Mouse (Mus musculus) embryonic facial prominence, embryonic 11.5 days (tissue): ENCODE measurements at regions not wholly inside any gene's neighbourhood (a gene's known extent, or its start where the extent isn't known, plus 50 kb on each side); places are given as distances from the start of the nearest gene placed in this dataset.

Source experiments
- ATAC-seq: fragments of 200-750 bp; cut with Nextera tagmentation; replicated peaks from 2 replicates; pipeline ENCODE4 v1.8.0; 2017; ENCODE audit warnings: low read depth; ENCODE audit not compliant: insufficient number of reproducible peaks, low FRiP score, low TSS enrichment
- DNase-seq: peaks from one replicate; pipeline ENCODE4 v3.0.0-alpha.2; 2015; ENCODE audit warnings: low spot score
- H3K27ac ChIP-seq: fragments of 300-500 bp; sonication (generic); replicated peaks from 2 replicates; pipeline ENCODE4 v1.5.1; 2014; ENCODE audit warnings: mild to moderate bottlenecking, low read depth, low read length, control low read depth
- H3K27me3 ChIP-seq: fragments of 300-500 bp; sonication (generic); 2 replicates; pipeline ENCODE4 v1.6.1; 2014; ENCODE audit warnings: mild to moderate bottlenecking, low read length, moderate library complexity, mixed read lengths; ENCODE audit not compliant: control insufficient read depth, insufficient read depth
- H3K36me3 ChIP-seq: fragments of 300-500 bp; sonication (generic); replicated peaks from 2 replicates; pipeline ENCODE4 v1.6.1; 2014; ENCODE audit warnings: low read depth, mild to moderate bottlenecking, low read length, moderate library complexity, mixed read lengths; ENCODE audit not compliant: control insufficient read depth, insufficient read depth
- H3K4me1 ChIP-seq: fragments of 300-500 bp; sonication (generic); 2 replicates; pipeline ENCODE4 v1.6.1; 2014; ENCODE audit warnings: low read length, mixed read lengths; ENCODE audit not compliant: control insufficient read depth, insufficient read depth
- H3K4me2 ChIP-seq: fragments of 300-500 bp; sonication (generic); 2 replicates; pipeline ENCODE4 v1.6.1; 2014; ENCODE audit warnings: low read depth, mild to moderate bottlenecking, control low read depth, low read length, moderate library complexity
- H3K4me3 ChIP-seq: fragments of 300-500 bp; sonication (generic); 2 replicates; pipeline ENCODE4 v1.5.1; 2014; ENCODE audit warnings: low read depth, low read length, control low read depth
- H3K9ac ChIP-seq: fragments of 300-500 bp; sonication (generic); replicated peaks from 2 replicates; pipeline ENCODE4 v1.6.1; 2014; ENCODE audit warnings: mild to moderate bottlenecking, control low read depth, low read length
- H3K9me3 ChIP-seq: fragments of 300-500 bp; sonication (generic); replicated peaks from 2 replicates; pipeline ENCODE4 v1.6.1; 2016; ENCODE audit warnings: mild to moderate bottlenecking, low read length, inconsistent platforms, mixed read lengths; ENCODE audit not compliant: control insufficient read depth
- WGBS: fragments of 180-500 bp; shearing (Covaris S2); extraction: QIAGEN DNeasy Blood & Tissue Kit; methylation state at CpG from one replicate; pipeline ENCODE4 v1.1.7; 2014; 5-methylcytosine and 5-hydroxymethylcytosine counted together

- Histone ChIP-seq H3K9ac (no peak overlapping the region), H3K36me3 (no peaks in the 10 kb centered on the region), H3K4me2 (no peak overlapping the region), H3K9me3 (no peaks in the 10 kb centered on the region), H3K27ac (no peak overlapping the region), H3K4me3 (no peak overlapping the region), H3K4me1 (no peaks in the 10 kb centered on the region), H3K27me3 (no peaks in the 10 kb centered on the region)
- WGBS, result 73% methylated on average over 9 of the region's 9 CpGs
- ATAC-seq (no peak), DNase-seq (no peak)
Measured at GRCm38 (mm10) chr19:48864151-48864740, 658.4 kb downstream of the Sorcs3 start.

- no peak for DNase-seq
- no peak overlapping the region for H3K27ac ChIP-seq
- H3K4me1 ChIP-seq, result no peaks in the 10 kb centered on the region
- no peak overlapping the region for H3K4me2 ChIP-seq
- no peaks in the 10 kb centered on the region for H3K36me3 ChIP-seq
- no peaks in the 10 kb centered on the region for H3K9me3 ChIP-seq
- ATAC-seq, result no peak
- H3K9ac ChIP-seq, result no peak overlapping the region
- no peaks in the 10 kb centered on the region for H3K27me3 ChIP-seq
- H3K4me3 ChIP-seq, result no peak overlapping the region
Measured at GRCm38 (mm10) chr19:48871601-48872000, 665.8 kb downstream of the Sorcs3 start.

- H3K4me2 ChIP-seq, result no peak overlapping the region
Measured at GRCm38 (mm10) chr19:48881526-48882195, 675.8 kb downstream of the Sorcs3 start.

GRCm38 (mm10) chr19:48908236-48908635 is 702.4 kb downstream of the Sorcs3 start:
- H3K9ac ChIP-seq, result no peak overlapping the region
- no peaks in the 10 kb centered on the region for H3K9me3 ChIP-seq
- ATAC-seq, result no peak
- H3K4me1 ChIP-seq, result no peaks in the 10 kb centered on the region
- no peak overlapping the region for H3K4me2 ChIP-seq
- no peaks in the 10 kb centered on the region for H3K36me3 ChIP-seq
- no peak overlapping the region for H3K27ac ChIP-seq
- H3K27me3 ChIP-seq, result no peaks in the 10 kb centered on the region
- no peak for DNase-seq
- H3K4me3 ChIP-seq, result no peak overlapping the region

More at GRCm38 (mm10) chr19:48881526-48882195, 675.8 kb downstream of the Sorcs3 start:
- ATAC-seq (no peak), DNase-seq (peak; percentile 11)
- Histone ChIP-seq H3K36me3 (no peaks in the 10 kb centered on the region), H3K9ac (no peak overlapping the region), H3K27me3 (no peaks in the 10 kb centered on the region), H3K4me3 (no peak overlapping the region), H3K9me3 (no peaks in the 10 kb centered on the region), H3K4me1 (no peaks in the 10 kb centered on the region), H3K27ac (no peak overlapping the region)
- 52% methylated on average over 3 of the region's 3 CpGs for WGBS

- ATAC-seq (no peak), DNase-seq (no peak)
- no peak overlapping the region for H3K27ac ChIP-seq
- H3K27me3 ChIP-seq, result no peaks in the 10 kb centered on the region
- H3K4me3 ChIP-seq, result no peak overlapping the region
- 84% methylated on average over 3 of the region's 3 CpGs for WGBS
- no peak overlapping the region for H3K9ac ChIP-seq
- H3K36me3 ChIP-seq, result no peaks in the 10 kb centered on the region
- H3K9me3 ChIP-seq, result no peaks in the 10 kb centered on the region
- H3K4me1 ChIP-seq, result no peaks in the 10 kb centered on the region
- H3K4me2 ChIP-seq, result no peak overlapping the region
Measured at GRCm38 (mm10) chr19:48913011-48913410, 707.2 kb downstream of the Sorcs3 start.

GRCm38 (mm10) chr19:48919638-48920037 is 713.8 kb downstream of the Sorcs3 start:
- no peak overlapping the region for H3K4me2 ChIP-seq
- H3K9me3 ChIP-seq, result no peaks in the 10 kb centered on the region
- no peaks in the 10 kb centered on the region for H3K36me3 ChIP-seq
- WGBS, result 64% methylated on average over 6 of the region's 6 CpGs
- H3K27me3 ChIP-seq, result no peaks in the 10 kb centered on the region
- DNase-seq (no peak), ATAC-seq (no peak)
- no peak overlapping the region for H3K27ac ChIP-seq
- no peak overlapping the region for H3K9ac ChIP-seq
- H3K4me1 ChIP-seq, result no peaks in the 10 kb centered on the region
- H3K4me3 ChIP-seq, result no peak overlapping the region

GRCm38 (mm10) chr19:48947646-48948045 is 741.8 kb downstream of the Sorcs3 start:
- Histone ChIP-seq H3K9ac (no peak overlapping the region), H3K4me3 (no peak overlapping the region), H3K9me3 (no peaks in the 10 kb centered on the region), H3K27me3 (no peaks in the 10 kb centered on the region), H3K4me1 (no peaks in the 10 kb centered on the region), H3K27ac (no peak overlapping the region), H3K4me2 (no peak overlapping the region), H3K36me3 (no peaks in the 10 kb centered on the region)
- 84% methylated on average over 3 of the region's 3 CpGs for WGBS
- DNase-seq, result no peak
- ATAC-seq, result no peak
